Comparison of ENCODE assay signal across 11 mouse cellular contexts in genomic region chr12:112744211-112744610, GRCm38 (mm10). TPM values are rescaled to one million over a fixed set of nuclear protein-coding genes. Genes with fewer than 3 reads are reported as not detected.
DNase-seq lines count a peak whose midpoint lies in the region; ATAC-seq and TF ChIP-seq lines count a peak whose summit lies in the region.
"Had no signal": no experiment of that assay in that cellular context is flagged by ENCODE, and none has a peak within 500 bp of the region (broad histone marks: within the 10 kb centered on the region; RNA-seq: fewer than 3 reads in every experiment).

No protein-coding gene starts in this region.

- H3K36me3 ChIP-seq in lung, embryonic 14.5 days (ENCODE audit: insufficient read depth): peaks cover 40% of the 10 kb centered on the region
- H3K36me3 ChIP-seq in lung, postnatal 0 days (ENCODE audit: insufficient read depth, low read length): peaks cover 6% of the 10 kb centered on the region; the same call in 1 of the 2 replicates
- H3K36me3 ChIP-seq in embryonic facial prominence, embryonic 13.5 days: peaks cover 61% of the 10 kb centered on the region
- peaks cover 5% of the 10 kb centered on the region for H3K36me3 ChIP-seq in intestine, embryonic 15.5 days

- no peaks in the 10 kb centered on the region for H3K4me1 ChIP-seq in lung, embryonic 14.5 days (ENCODE audit: insufficient read depth)
- H3K4me1 ChIP-seq in lung, postnatal 0 days (ENCODE audit: insufficient read depth, low read depth, low read length): no peaks in the 10 kb centered on the region
- peaks cover 24% of the 10 kb centered on the region for H3K4me1 ChIP-seq in embryonic facial prominence, embryonic 13.5 days
- H3K4me1 ChIP-seq in intestine, embryonic 15.5 days (replicated peaks): peaks cover 20% of the 10 kb centered on the region; the same call in 1 of the 2 replicates
- H3K4me1 ChIP-seq: liver, embryonic 13.5 days had no signal

- H3K27me3 ChIP-seq in lung, embryonic 14.5 days (ENCODE audit: insufficient read depth, low read length): no peaks in the 10 kb centered on the region
- H3K27me3 ChIP-seq in lung, postnatal 0 days (replicated peaks; ENCODE audit: insufficient read depth, low read length): no peaks in the 10 kb centered on the region
- H3K27me3 ChIP-seq in embryonic facial prominence, embryonic 13.5 days: no peaks in the 10 kb centered on the region
- no peaks in the 10 kb centered on the region for H3K27me3 ChIP-seq in intestine, embryonic 15.5 days (replicated peaks)

- intact Hi-C loops in gastrocnemius, adult 2 months (cut with DNase I): no loop called here

- H3K27ac ChIP-seq in gastrocnemius, adult 2 months: no peak overlapping the region
- no peak overlapping the region for H3K27ac ChIP-seq in lung, embryonic 14.5 days (ENCODE audit: low read depth)
- no peak overlapping the region for H3K27ac ChIP-seq in lung, postnatal 0 days (ENCODE audit: low read length)
- H3K27ac ChIP-seq in embryonic facial prominence, embryonic 13.5 days: no peak overlapping the region
- H3K27ac ChIP-seq in intestine, embryonic 15.5 days: no peak overlapping the region
- H3K27ac ChIP-seq: liver, embryonic 13.5 days had no signal

- peak overlapping the region; percentile 20; the same call in 1 of the 2 replicates for H3K9ac ChIP-seq in lung, embryonic 14.5 days
- H3K9ac ChIP-seq in lung, postnatal 0 days (replicated peaks; ENCODE audit: low read depth): no peak overlapping the region
- H3K9ac ChIP-seq in embryonic facial prominence, embryonic 13.5 days: 0 out of 2 replicates have a peak overlapping the region, but pooled peaks have one; percentile 62
- H3K9ac ChIP-seq in intestine, embryonic 15.5 days: peak overlapping the region; percentile 26; the same call in 1 of the 2 replicates
- H3K9ac ChIP-seq: liver, embryonic 13.5 days had no signal

- no peak overlapping the region for H3K4me3 ChIP-seq in gastrocnemius, adult 2 months
- H3K4me3 ChIP-seq in lung, embryonic 14.5 days (ENCODE audit: low read depth, low read length): no peak overlapping the region
- H3K4me3 ChIP-seq in lung, postnatal 0 days (ENCODE audit: low read depth, low read length): no peak overlapping the region
- H3K4me3 ChIP-seq in embryonic facial prominence, embryonic 13.5 days: no peak overlapping the region
- no peak overlapping the region for H3K4me3 ChIP-seq in intestine, embryonic 15.5 days (replicated peaks)
- H3K4me3 ChIP-seq: liver, embryonic 13.5 days; megakaryocyte, embryonic 14.5 days had no signal

- no peaks in the 10 kb centered on the region for H3K9me3 ChIP-seq in lung, embryonic 14.5 days (ENCODE audit: low read depth, low read length)
- H3K9me3 ChIP-seq in lung, postnatal 0 days (ENCODE audit: low read length): no peaks in the 10 kb centered on the region
- H3K9me3 ChIP-seq in embryonic facial prominence, embryonic 13.5 days: no peaks in the 10 kb centered on the region
- H3K9me3 ChIP-seq in intestine, embryonic 15.5 days: no peaks in the 10 kb centered on the region
- H3K9me3 ChIP-seq: liver, embryonic 13.5 days; megakaryocyte, embryonic 14.5 days had no signal

- no peak for ATAC-seq in lung, embryonic 14.5 days (ENCODE audit: insufficient read depth)
- no peak for ATAC-seq in lung, postnatal 0 days
- no peak for ATAC-seq in embryonic facial prominence, embryonic 13.5 days (ENCODE audit: insufficient number of reproducible peaks, insufficient read depth, low FRiP score, low TSS enrichment, low read depth)
- no peak for ATAC-seq in intestine, embryonic 15.5 days

- no peak for TF ChIP-seq CTCF in gastrocnemius, adult 2 months (IDR thresholded peaks at IDR 0.05)
- no peak for TF ChIP-seq CTCF in lung, embryonic 14.5 days (IDR thresholded peaks at IDR 0.05; ENCODE audit: low read depth)
- TF ChIP-seq CTCF in lung, postnatal 0 days (IDR thresholded peaks at IDR 0.05): no peak

- no peak overlapping the region for H3K4me2 ChIP-seq in lung, embryonic 14.5 days
- H3K4me2 ChIP-seq in lung, postnatal 0 days (replicated peaks; ENCODE audit: low read depth, low read length): no peak overlapping the region
- no peak overlapping the region for H3K4me2 ChIP-seq in embryonic facial prominence, embryonic 13.5 days
- no peak overlapping the region for H3K4me2 ChIP-seq in intestine, embryonic 15.5 days (replicated peaks)
- H3K4me2 ChIP-seq: liver, embryonic 13.5 days had no signal

- DNase-seq in gastrocnemius, adult 2 months: peak; percentile 29
- no peak for DNase-seq in gastrocnemius, postnatal 4 days (ENCODE audit: low spot score in 2 of 2)
- no peak for DNase-seq in lung, embryonic 14.5 days
- no peak for DNase-seq in lung, postnatal 0 days (ENCODE audit: low spot score)
- DNase-seq in ovary, postnatal 36 days (ENCODE audit: low spot score): no peak
- DNase-seq in gastrocnemius, adult 8-10 months (ENCODE audit: low spot score in 2 of 2): no peak
- DNase-seq: liver, embryonic 13.5 days; thymus, adult 2 months had no signal

- no peak for TF ChIP-seq EP300 in lung, postnatal 0 days (IDR thresholded peaks at IDR 0.05)

- 72% methylated on average over 11 of the region's 11 CpGs for WGBS in lung, embryonic 14.5 days
- 74% methylated on average over 11 of the region's 11 CpGs for WGBS in lung, postnatal 0 days
- 74% methylated on average over 11 of the region's 11 CpGs for whole genome bisulfite sequencing in embryonic facial prominence, embryonic 13.5 days
- 82% methylated on average over 11 of the region's 11 CpGs for WGBS in intestine, embryonic 15.5 days

RNA-seq across cellular contexts. Expression of gene Pld4, which starts 16.2 kb away (rescaled TPM):
- total RNA-seq in gastrocnemius, adult 2 months (2021): 1 to 10 TPM; 1.7 to 4.0 TPM
- 10 to 100 TPM; 12.5 TPM for total RNA-seq in gastrocnemius, postnatal 4 days (2021)
- 9.3 and 10.9 TPM in 2 replicates for polyA plus RNA-seq in lung, embryonic 14.5 days (2014; fragmentation: Nextera tagmentation; extraction: Ambion mirVana)
- 19.6 and 23.8 TPM in 2 replicates for polyA plus RNA-seq in lung, postnatal 0 days (2015; fragmentation: Nextera tagmentation; extraction: Ambion mirVana)
- polyA plus RNA-seq in embryonic facial prominence, embryonic 13.5 days (2015; fragmentation: Nextera tagmentation; extraction: Ambion mirVana): 6.1 and 7.3 TPM in 2 replicates
- polyA plus RNA-seq in intestine, embryonic 15.5 days (2015; fragmentation: Nextera tagmentation; extraction: Ambion mirVana): 11.6 and 12.6 TPM in 2 replicates
- total RNA-seq in gastrocnemius, adult 8-10 months (2022): 1 to 10 TPM in 3 of 4 experiments, under 1 TPM in 1; 0.48 to 2.5 (median 1.7) TPM

RNA-seq across cellular contexts. Expression of gene Cep170b, which starts 24.0 kb away (rescaled TPM):
- 10 to 100 TPM in 1 of 2 experiments, 1 to 10 TPM in 1; 9.8 to 13.6 TPM for total RNA-seq in gastrocnemius, adult 2 months (2021)
- total RNA-seq in gastrocnemius, postnatal 4 days (2021): 10 to 100 TPM; 10.2 to 11.4 TPM
- polyA plus RNA-seq in lung, embryonic 14.5 days (2014; fragmentation: Nextera tagmentation; extraction: Ambion mirVana): 21.4 and 23.1 TPM in 2 replicates
- polyA plus RNA-seq in lung, postnatal 0 days (2015; fragmentation: Nextera tagmentation; extraction: Ambion mirVana): 17.5 and 20.8 TPM in 2 replicates
- polyA plus RNA-seq in embryonic facial prominence, embryonic 13.5 days (2015; fragmentation: Nextera tagmentation; extraction: Ambion mirVana): 13.8 and 16.7 TPM in 2 replicates
- 20.1 and 22.4 TPM in 2 replicates for polyA plus RNA-seq in intestine, embryonic 15.5 days (2015; fragmentation: Nextera tagmentation; extraction: Ambion mirVana)
- total RNA-seq in gastrocnemius, adult 8-10 months (2022): 10 to 100 TPM in 3 of 4 experiments, 1 to 10 TPM in 1; 9.8 to 18.4 (median 12.5) TPM

RNA-seq across cellular contexts. Expression of gene Ahnak2, which starts 58.2 kb away (rescaled TPM):
- 1 to 10 TPM; 5.0 to 8.5 TPM for total RNA-seq in gastrocnemius, adult 2 months (2021)
- total RNA-seq in gastrocnemius, postnatal 4 days (2021): 10 to 100 TPM; 26.7 to 32.1 TPM
- 0.61 and 0.64 TPM in 2 replicates for polyA plus RNA-seq in lung, embryonic 14.5 days (2014; fragmentation: Nextera tagmentation; extraction: Ambion mirVana)
- polyA plus RNA-seq in lung, postnatal 0 days (2015; fragmentation: Nextera tagmentation; extraction: Ambion mirVana): 4.8 and 4.9 TPM in 2 replicates
- 0.95 and 1.2 TPM in 2 replicates for polyA plus RNA-seq in embryonic facial prominence, embryonic 13.5 days (2015; fragmentation: Nextera tagmentation; extraction: Ambion mirVana)
- polyA plus RNA-seq in intestine, embryonic 15.5 days (2015; fragmentation: Nextera tagmentation; extraction: Ambion mirVana): 2.3 and 3.0 TPM in 2 replicates
- total RNA-seq in gastrocnemius, adult 8-10 months (2022): 1 to 10 TPM; 6.9 to 8.7 (median 7.6) TPM
